Mouse (Mus musculus): Measurements from ENCODE around the gene Chid1. TPM values are rescaled to one million over a fixed set of nuclear protein-coding genes. Genes with fewer than 3 reads are reported as not detected.

Gene Chid1
- polyA plus RNA-seq, 1 experiment from 2014 or later: 30.2 TPM

DNA sequence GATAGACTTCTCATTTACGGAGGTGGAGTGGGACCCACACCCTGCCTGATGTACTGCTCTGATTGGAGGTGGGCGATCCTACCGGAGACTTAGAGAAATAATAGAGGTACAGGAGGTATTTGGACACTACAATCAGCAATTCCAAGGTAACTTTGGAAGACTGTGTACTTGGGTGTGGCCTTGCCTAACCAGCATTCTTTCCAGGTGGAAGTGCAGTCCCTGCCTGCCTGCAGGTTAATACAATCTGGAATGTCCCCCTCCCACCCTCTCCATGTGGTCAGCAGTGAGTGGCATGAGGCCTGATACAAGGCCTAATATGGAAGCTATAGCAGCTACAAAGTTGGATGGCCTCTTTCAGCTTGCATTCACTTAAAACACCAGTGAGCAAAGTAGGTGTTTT is 30.3 kb upstream of the Chid1 start:
- WGBS: 92% methylated on average over 3 of the region's 3 CpGs
- H3K9me3 ChIP-seq: no peaks in the 10 kb centered on the region
- peaks cover 17% of the 10 kb centered on the region for H3K36me3 ChIP-seq
- no peaks in the 10 kb centered on the region for H3K27me3 ChIP-seq (ENCODE audit: insufficient read depth, poor library complexity, severe bottlenecking)
- no peak overlapping the region for H3K27ac ChIP-seq
- no peak overlapping the region for H3K4me3 ChIP-seq
- no peak for DNase-seq (ENCODE audit: low spot score)
- peaks cover 16% of the 10 kb centered on the region for H3K4me1 ChIP-seq (replicated peaks)

GRCm38 (mm10) chr7:141569283-141569803 is 29.7 kb upstream of the Chid1 start:
- H3K27ac ChIP-seq: no peak overlapping the region
- no peak overlapping the region for H3K4me3 ChIP-seq
- H3K9me3 ChIP-seq: no peaks in the 10 kb centered on the region
- DNase-seq (ENCODE audit: low spot score): no peak
- H3K4me1 ChIP-seq (replicated peaks): peaks cover 22% of the 10 kb centered on the region
- H3K27me3 ChIP-seq (ENCODE audit: insufficient read depth, poor library complexity, severe bottlenecking): no peaks in the 10 kb centered on the region
- WGBS: 89% methylated on average over 9 of the region's 9 CpGs
- H3K36me3 ChIP-seq: peaks cover 22% of the 10 kb centered on the region

DNA sequence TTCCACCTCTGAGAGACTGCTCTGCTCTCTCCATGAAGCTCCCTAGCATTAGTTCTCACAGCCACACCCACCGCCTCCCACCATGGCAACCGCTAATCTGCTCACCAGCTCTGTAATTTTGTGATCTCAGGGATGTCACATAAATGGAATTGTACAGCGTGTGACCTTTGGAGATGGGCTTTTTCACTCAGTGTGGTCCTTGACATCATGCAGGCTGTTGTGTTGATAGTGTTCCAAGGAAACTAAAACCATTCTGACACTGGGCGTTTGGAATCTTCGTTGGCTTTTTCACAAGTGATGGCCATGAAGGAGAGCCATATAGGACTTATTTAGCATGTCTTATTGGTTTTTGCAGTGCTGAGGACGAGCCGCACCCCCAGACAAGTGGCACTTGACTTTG is 26.9 kb upstream of the Chid1 start:
- WGBS: 85% methylated on average over 7 of the region's 7 CpGs
- Histone ChIP-seq H3K9me3 (no peaks in the 10 kb centered on the region), H3K27me3 (ENCODE audit: insufficient read depth, poor library complexity, severe bottlenecking) (no peaks in the 10 kb centered on the region), H3K36me3 (peaks cover 19% of the 10 kb centered on the region), H3K27ac (no peak overlapping the region), H3K4me3 (no peak overlapping the region), H3K4me1 (replicated peaks) (peaks cover 44% of the 10 kb centered on the region)
- no peak for DNase-seq (ENCODE audit: low spot score)

DNA sequence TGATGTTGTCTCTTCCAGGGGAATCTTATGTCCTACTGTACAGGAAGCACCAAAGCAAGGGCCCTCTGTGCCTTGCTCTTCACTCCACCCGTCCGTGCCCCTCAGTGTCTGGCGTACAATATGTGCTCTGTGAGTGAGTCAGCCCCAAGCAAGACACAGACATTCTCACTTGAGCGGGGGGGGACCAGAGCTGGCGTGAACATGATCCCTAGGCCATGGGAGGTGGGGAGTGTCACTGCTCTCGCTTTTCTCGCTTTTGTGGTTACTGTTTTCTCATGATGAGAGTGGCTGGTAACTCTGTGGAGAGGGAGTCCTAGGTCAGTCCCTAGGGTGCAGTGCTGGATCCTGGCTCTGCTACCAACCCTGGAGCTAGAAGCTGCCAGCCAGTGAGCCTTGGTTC is 24.9 kb upstream of the Chid1 start:
- Histone ChIP-seq H3K27ac (0 out of 2 replicates have a peak overlapping the region, but pooled peaks have one; percentile 23), H3K27me3 (ENCODE audit: insufficient read depth, poor library complexity, severe bottlenecking) (0 out of 2 replicates have a peak, but pooled peaks cover 5% of the 10 kb centered on the region), H3K36me3 (peaks cover 15% of the 10 kb centered on the region), H3K4me1 (replicated peaks) (peaks cover 48% of the 10 kb centered on the region), H3K9me3 (no peaks in the 10 kb centered on the region), H3K4me3 (peak overlapping the region; percentile 6; the same call in 1 of the 2 replicates)
- WGBS: 74% methylated on average over 7 of the region's 7 CpGs
- DNase-seq (ENCODE audit: low spot score): no peak

- DNase-seq (ENCODE audit: low spot score): peak; percentile 51
- Histone ChIP-seq H3K36me3 (peaks cover 15% of the 10 kb centered on the region), H3K4me3 (peak overlapping the region; percentile 94), H3K4me1 (replicated peaks) (peaks cover 42% of the 10 kb centered on the region), H3K9me3 (no peaks in the 10 kb centered on the region), H3K27ac (peak overlapping the region; percentile 96), H3K27me3 (ENCODE audit: insufficient read depth, poor library complexity, severe bottlenecking) (0 out of 2 replicates have a peak, but pooled peaks cover 5% of the 10 kb centered on the region)
- 2% methylated on average over 21 of the region's 21 CpGs for WGBS
Observed at GRCm38 (mm10) chr7:141562852-141563427, 23.3 kb upstream of the Chid1 start.

GRCm38 (mm10) chr7:141562421-141562851 is 22.8 kb upstream of the Chid1 start:
- WGBS: under 1% methylated on average over 33 of the region's 33 CpGs
- Histone ChIP-seq H3K4me3 (peak overlapping the region; percentile 94), H3K27me3 (ENCODE audit: insufficient read depth, poor library complexity, severe bottlenecking) (0 out of 2 replicates have a peak, but pooled peaks cover 5% of the 10 kb centered on the region), H3K4me1 (replicated peaks) (peaks cover 42% of the 10 kb centered on the region), H3K36me3 (peaks cover 15% of the 10 kb centered on the region), H3K27ac (peak overlapping the region; percentile 96), H3K9me3 (no peaks in the 10 kb centered on the region)
- no peak for DNase-seq (ENCODE audit: low spot score)

GRCm38 (mm10) chr7:141561682-141562391 is 22.2 kb upstream of the Chid1 start, which contains the start of gene Ap2a2:
Ap2a2 (plus strand) TSS chr7:141562173.
- DNase-seq (ENCODE audit: low spot score): peak; percentile 97
- under 1% methylated on average over 72 of the region's 72 CpGs for WGBS
- Histone ChIP-seq H3K9me3 (no peaks in the 10 kb centered on the region), H3K27me3 (ENCODE audit: insufficient read depth, poor library complexity, severe bottlenecking) (0 out of 2 replicates have a peak, but pooled peaks cover 5% of the 10 kb centered on the region), H3K4me3 (peak within 1 kb of the TSS; percentile 94), H3K36me3 (peaks cover 15% of the 10 kb centered on the region), H3K4me1 (replicated peaks) (peaks cover 38% of the 10 kb centered on the region), H3K27ac (peak within 1 kb of the TSS; percentile 96)

- Histone ChIP-seq H3K9me3 (no peaks in the 10 kb centered on the region), H3K36me3 (peaks cover 12% of the 10 kb centered on the region), H3K4me1 (replicated peaks) (peaks cover 33% of the 10 kb centered on the region), H3K4me3 (no peak overlapping the region), H3K27ac (no peak overlapping the region), H3K27me3 (ENCODE audit: insufficient read depth, poor library complexity, severe bottlenecking) (peaks cover 5% of the 10 kb centered on the region; the same call in 1 of the 2 replicates)
- no peak for DNase-seq (ENCODE audit: low spot score)
- 83% methylated on average over 4 of the region's 4 CpGs for WGBS
Observed at GRCm38 (mm10) chr7:141560471-141560870, 20.8 kb upstream of the Chid1 start.

GRCm38 (mm10) chr7:141559726-141560325 is 20.2 kb upstream of the Chid1 start:
- Histone ChIP-seq H3K27ac (no peak overlapping the region), H3K36me3 (peaks cover 5% of the 10 kb centered on the region; the same call in 1 of the 2 replicates), H3K9me3 (no peaks in the 10 kb centered on the region), H3K4me1 (replicated peaks) (peaks cover 31% of the 10 kb centered on the region), H3K27me3 (ENCODE audit: insufficient read depth, poor library complexity, severe bottlenecking) (peaks cover 5% of the 10 kb centered on the region; the same call in 1 of the 2 replicates), H3K4me3 (no peak overlapping the region)
- WGBS: 71% methylated on average over 2 of the region's 2 CpGs
- DNase-seq (ENCODE audit: low spot score): no peak

- H3K9me3 ChIP-seq: no peaks in the 10 kb centered on the region
- peaks cover 22% of the 10 kb centered on the region for H3K4me1 ChIP-seq (replicated peaks)
- no peak overlapping the region for H3K4me3 ChIP-seq
- no peaks in the 10 kb centered on the region for H3K36me3 ChIP-seq
- no peak for DNase-seq (ENCODE audit: low spot score)
- H3K27me3 ChIP-seq (ENCODE audit: insufficient read depth, poor library complexity, severe bottlenecking): peaks cover 5% of the 10 kb centered on the region; the same call in 1 of the 2 replicates
- H3K27ac ChIP-seq: no peak overlapping the region
Observed at GRCm38 (mm10) chr7:141558946-141559345, 19.3 kb upstream of the Chid1 start.

GRCm38 (mm10) chr7:141558329-141558776 is 18.7 kb upstream of the Chid1 start:
- no peak for DNase-seq (ENCODE audit: low spot score)
- Histone ChIP-seq H3K27ac (no peak overlapping the region), H3K4me1 (replicated peaks) (peaks cover 16% of the 10 kb centered on the region), H3K27me3 (ENCODE audit: insufficient read depth, poor library complexity, severe bottlenecking) (peaks cover 5% of the 10 kb centered on the region; the same call in 1 of the 2 replicates), H3K4me3 (no peak overlapping the region), H3K9me3 (no peaks in the 10 kb centered on the region), H3K36me3 (no peaks in the 10 kb centered on the region)
- 72% methylated on average over 4 of the region's 4 CpGs for WGBS

DNA sequence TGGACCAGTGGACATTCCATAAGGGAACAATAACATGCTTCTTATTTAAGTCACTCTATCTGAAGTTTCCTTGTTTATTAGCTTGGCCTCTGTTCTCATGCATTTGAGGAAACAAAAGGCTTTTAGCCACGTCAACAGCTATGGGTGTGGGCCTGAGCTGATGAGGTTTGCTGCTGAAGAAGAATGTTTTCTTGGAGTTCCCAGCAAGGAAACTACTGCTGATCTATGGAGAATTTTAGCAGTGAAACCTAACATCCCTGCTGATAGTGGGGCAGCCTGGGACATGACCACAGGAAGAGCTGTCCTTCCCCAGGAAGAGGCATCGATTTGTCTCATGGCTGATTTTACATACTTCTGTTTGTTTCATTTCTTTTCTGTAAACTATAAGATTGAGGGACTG is 10.8 kb upstream of the Chid1 start:
- Histone ChIP-seq H3K27ac (no peak overlapping the region), H3K9me3 (no peaks in the 10 kb centered on the region), H3K36me3 (no peaks in the 10 kb centered on the region), H3K4me3 (no peak overlapping the region), H3K27me3 (ENCODE audit: insufficient read depth, poor library complexity, severe bottlenecking) (no peaks in the 10 kb centered on the region), H3K4me1 (replicated peaks) (no peaks in the 10 kb centered on the region)
- WGBS: 79% methylated on average over 2 of the region's 2 CpGs
- DNase-seq (ENCODE audit: low spot score): no peak

All from hindbrain, embryonic 10.5 days (tissue).